Comparison of ENCODE assay signal across 9 mouse cellular contexts in genomic region chr11:24371963-24372362, GRCm38 (mm10).
A peak's percentile ranks its signal among the peaks of the same experiment; 100 is the strongest.
DNase-seq lines count a peak whose midpoint lies in the region; ATAC-seq and TF ChIP-seq lines count a peak whose summit lies in the region.
"Had no signal": no experiment of that assay in that cellular context is flagged by ENCODE, and none has a peak within 500 bp of the region (broad histone marks: within the 10 kb centered on the region; RNA-seq: fewer than 3 reads in every experiment).

No protein-coding gene starts in this region.

- peak; percentile 61 to 65; a peak in 3 of 4 replicates for ATAC-seq in hematopoietic stem cell, adult 5-6 weeks (replicated peaks in 1 of 2; ENCODE audit: insufficient read depth in 1 of 2, low FRiP score in 2 of 2, low TSS enrichment in 1 of 2, low read depth in 1 of 2, poor library complexity in 2 of 2, severe bottlenecking in 2 of 2)
- ATAC-seq in megakaryocyte, adult 5-6 weeks (ENCODE audit: poor library complexity, severe bottlenecking), result peak; percentile 95

- peak; percentile 7 to 24 for DNase-seq in cerebellum, postnatal 14 days
- no peak for DNase-seq in cerebellum, adult 9-11 months
- no peak for DNase-seq in left cerebral cortex, adult 2 months (ENCODE audit: extremely low spot score in 1 of 2, low spot score in 2 of 2)
- no peak for DNase-seq in cerebellum, adult 2 months
- no peak for DNase-seq in thymus, postnatal 0 days (ENCODE audit: low spot score)
- DNase-seq: layer of hippocampus, adult 9-11 months had no signal

- H3K27ac ChIP-seq in bone marrow, adult 2 months (ENCODE audit: control insufficient read depth, insufficient read depth, low read depth, low read length, poor library complexity), result peak overlapping the region; percentile 58
- H3K27ac ChIP-seq in left cerebral cortex, adult 2 months, result no peak overlapping the region
- H3K27ac ChIP-seq in cerebellum, adult 2 months (ENCODE audit: insufficient read depth, low read length), result no peak overlapping the region

- TF ChIP-seq POLR2A in bone marrow, adult 2 months (IDR thresholded peaks at IDR 0.05; ENCODE audit: borderline replicate concordance, control insufficient read depth, low read depth, low read length), result no peak
- no peak for TF ChIP-seq POLR2A in cerebellum, adult 2 months (IDR thresholded peaks at IDR 0.05; ENCODE audit: borderline replicate concordance, insufficient read depth, low read length)

- intact Hi-C loops in left cerebral cortex, adult 2 months (cut with DNase I), result loop anchor here (10.0 kb wide), 1 partner anchor 287 kb away; no protein-coding TSS in a partner anchor

- 20% methylated on average over 8 of the region's 8 CpGs for WGBS in bone marrow, adult 2 months
- WGBS in cerebellum, adult 2 months, result 24% methylated on average over 8 of the region's 8 CpGs

- no peak for TF ChIP-seq CTCF in bone marrow, adult 2 months (IDR thresholded peaks at IDR 0.05; ENCODE audit: control insufficient read depth, insufficient read depth, low read length)
- no peak for TF ChIP-seq CTCF in left cerebral cortex, adult 2 months (IDR thresholded peaks at IDR 0.05)
- TF ChIP-seq CTCF in cerebellum, adult 2 months (IDR thresholded peaks at IDR 0.05; ENCODE audit: borderline replicate concordance, insufficient read depth, low read depth, low read length), result no peak

- H3K27me3 ChIP-seq in cerebellum, adult 2 months (ENCODE audit: control insufficient read depth, insufficient read depth, low read length), result no peaks in the 10 kb centered on the region; the same call in 1 of the 2 replicates

- peaks cover 3% of the 10 kb centered on the region for H3K4me1 ChIP-seq in bone marrow, adult 2 months (ENCODE audit: control insufficient read depth, insufficient read depth, low read length)
- no peaks in the 10 kb centered on the region for H3K4me1 ChIP-seq in cerebellum, adult 2 months (ENCODE audit: control insufficient read depth, insufficient read depth, low read length)

- H3K4me3 ChIP-seq in bone marrow, adult 2 months (replicated peaks; ENCODE audit: control insufficient read depth, low read depth, low read length), result no peak overlapping the region
- no peak overlapping the region for H3K4me3 ChIP-seq in left cerebral cortex, adult 2 months
- H3K4me3 ChIP-seq in cerebellum, adult 2 months (replicated peaks; ENCODE audit: insufficient read depth, low read depth, low read length), result no peak overlapping the region

Comparison
In these comparisons a context has a peak if more than half of its experiments do, and no peak if none do; other contexts are left out.
1. DNase-seq: peak in cerebellum, postnatal 14 days (2 of 2); none in cerebellum, adult 9-11 months (single experiment), left cerebral cortex, adult 2 months (0 of 2), cerebellum, adult 2 months (0 of 2) and thymus, postnatal 0 days (single experiment).